Mouse (Mus musculus) CH12.LX (cell line): ENCODE measurements around the gene Dnase2b. TPM values are rescaled to one million over a fixed set of nuclear protein-coding genes. Genes with fewer than 3 reads are reported as not detected.
A peak's percentile ranks its signal among the peaks of the same experiment; 100 is the strongest.

Experiments
- DNase-seq: peaks from one replicate; pipeline ENCODE4 v3.0.0-alpha.2; 2013; ENCODE audit errors: extremely low read depth
- H3K27ac ChIP-seq: 2 replicates; pipeline ENCODE4 v1.5.1; 2012; ENCODE audit warnings: low read depth, mild to moderate bottlenecking, control low read depth, moderate library complexity; ENCODE audit not compliant: insufficient read depth
- H3K27me3 ChIP-seq: replicated peaks from 2 replicates; pipeline ENCODE3; 2012; ENCODE audit warnings: inconsistent platforms
- H3K36me3 ChIP-seq, 2 experiments: replicated peaks in 1 of 2; 2 replicates each; pipeline versions ENCODE3 to v1.6.1; 2012; ENCODE audit warnings: inconsistent platforms in 1 of 2, low read length in 1 of 2, mild to moderate bottlenecking in 1 of 2, mixed read lengths in 1 of 2, moderate library complexity in 1 of 2; ENCODE audit not compliant: control insufficient read depth in 1 of 2, insufficient read depth in 1 of 2
- H3K4me1 ChIP-seq, 2 experiments: 2 replicates each; pipeline ENCODE4 v1.6.1; 2012; ENCODE audit warnings: inconsistent platforms in 1 of 2, moderate library complexity in 1 of 2; ENCODE audit not compliant: insufficient read depth in 2 of 2, control insufficient read depth in 1 of 2
- H3K4me2 ChIP-seq: 2 replicates; pipeline ENCODE4 v1.6.1; 2012; ENCODE audit warnings: low read depth, mild to moderate bottlenecking, control low read depth; ENCODE audit not compliant: poor library complexity, insufficient read depth, severe bottlenecking
- H3K4me3 ChIP-seq, 3 experiments: fragments of 150-350 bp in 1 of 3; sonication (generic) in 1 of 3; replicated peaks in 1 of 3; 2 replicates each; pipeline versions ENCODE3 to v1.5.1; 2011 to 2012; ENCODE audit warnings: low read depth in 2 of 3, low read length in 2 of 3, mild to moderate bottlenecking in 2 of 3, moderate library complexity in 2 of 3, control low read depth in 1 of 3, improper control_type of control experiment in 1 of 3, inconsistent platforms in 1 of 3, mixed read lengths in 1 of 3; ENCODE audit not compliant: poor library complexity in 1 of 3
- H3K79me2 ChIP-seq: replicated peaks from 2 replicates; pipeline ENCODE4 v1.6.1; 2012; ENCODE audit warnings: mild to moderate bottlenecking, moderate library complexity; ENCODE audit not compliant: control insufficient read depth, poor library complexity, insufficient read depth, severe bottlenecking; ENCODE audit errors: extremely low read depth
- H3K9ac ChIP-seq: 2 replicates; pipeline ENCODE4 v1.6.1; 2012; ENCODE audit warnings: low read depth, mild to moderate bottlenecking, control low read depth, moderate library complexity; ENCODE audit not compliant: insufficient read depth
- H3K9me3 ChIP-seq: replicated peaks from 2 replicates; pipeline ENCODE3; 2012; ENCODE audit warnings: low read length, inconsistent platforms, mixed read lengths
- BHLHE40 ChIP-seq: IDR thresholded peaks from 2 replicates; pipeline ENCODE4 v1.6.1; 2011; ENCODE audit warnings: mild to moderate bottlenecking, low read depth, low read length, improper control_type of control experiment
- E2F4 ChIP-seq: IDR thresholded peaks from 2 replicates; pipeline ENCODE4 v1.6.1; 2011; ENCODE audit warnings: low read depth, low read length, improper control_type of control experiment; ENCODE audit not compliant: insufficient replicate concordance
- ELF1 ChIP-seq: IDR thresholded peaks from 2 replicates; pipeline ENCODE4 v1.6.1; 2014; ENCODE audit warnings: low read depth, mild to moderate bottlenecking, inconsistent platforms, low read length, improper control_type of control experiment
- EP300 ChIP-seq: IDR thresholded peaks from 2 replicates; pipeline ENCODE4 v1.6.1; 2011; ENCODE audit warnings: low read length, improper control_type of control experiment
- GABPA ChIP-seq: IDR thresholded peaks from 2 replicates; pipeline ENCODE4 v1.6.1; 2012; ENCODE audit warnings: low read depth, low read length, improper control_type of control experiment, inconsistent platforms; ENCODE audit not compliant: insufficient replicate concordance
- HCFC1 ChIP-seq: IDR thresholded peaks from 2 replicates; pipeline ENCODE4 v1.6.1; 2012; ENCODE audit warnings: low read depth, mild to moderate bottlenecking, inconsistent platforms, low read length, improper control_type of control experiment
- JUN ChIP-seq: IDR thresholded peaks from 2 replicates; pipeline ENCODE4 v1.6.1; 2011; ENCODE audit warnings: low read depth, mild to moderate bottlenecking, low read length, improper control_type of control experiment, moderate library complexity; ENCODE audit not compliant: insufficient read depth
- MAFK ChIP-seq: IDR thresholded peaks from 2 replicates; pipeline ENCODE4 v1.6.1; 2011; ENCODE audit warnings: low read length, improper control_type of control experiment; ENCODE audit not compliant: insufficient replicate concordance
- MAZ ChIP-seq: IDR thresholded peaks from 2 replicates; pipeline ENCODE4 v1.6.1; 2012; ENCODE audit warnings: low read depth, mild to moderate bottlenecking, inconsistent platforms, low read length, improper control_type of control experiment, moderate library complexity
- MXI1 ChIP-seq: IDR thresholded peaks from 2 replicates; pipeline ENCODE4 v1.6.1; 2011; ENCODE audit warnings: mild to moderate bottlenecking, low read depth, low read length, improper control_type of control experiment
- PAX5 ChIP-seq: IDR thresholded peaks from 2 replicates; pipeline ENCODE4 v1.6.1; 2012; ENCODE audit warnings: low read length, inconsistent platforms, mixed read lengths
- RAD21 ChIP-seq: IDR thresholded peaks from 2 replicates; pipeline ENCODE4 v1.6.1; 2011; ENCODE audit warnings: low read depth, mild to moderate bottlenecking, low read length, improper control_type of control experiment, moderate library complexity
- SMC3 ChIP-seq: IDR thresholded peaks from 2 replicates; pipeline ENCODE4 v1.6.1; 2011; ENCODE audit warnings: low read depth, low read length, improper control_type of control experiment
- USF1 ChIP-seq: IDR thresholded peaks from 2 replicates; pipeline ENCODE4 v1.6.1; 2014; ENCODE audit warnings: low read depth, mild to moderate bottlenecking, inconsistent platforms, low read length, improper control_type of control experiment
- USF2 ChIP-seq: conservative IDR thresholded peaks from 2 replicates; pipeline ENCODE4 v1.6.1; 2011; ENCODE audit warnings: low read depth, low read length, improper control_type of control experiment
- ZKSCAN1 ChIP-seq: IDR thresholded peaks from 2 replicates; pipeline ENCODE4 v1.6.1; 2012; ENCODE audit warnings: low read depth, inconsistent platforms, low read length, improper control_type of control experiment, borderline replicate concordance
- ZNF384 ChIP-seq: IDR thresholded peaks from 2 replicates; pipeline ENCODE4 v1.6.1; 2012; ENCODE audit warnings: low read depth, low read length, improper control_type of control experiment, inconsistent platforms
- dilution Hi-C: fragments of 300-500 bp; cut with MboI; formaldehyde crosslinking; loops from 2 replicates; pipeline ENCODE4 v1.14.3; 2020; ENCODE audit warnings: low sequenced_read_pairs; ENCODE audit not compliant: extremely low pct_unique_long_range_greater_than_20kb, extremely low pct_ligation_motif_present
- in situ Hi-C: fragments of 300-500 bp; cut with MboI; formaldehyde crosslinking; loops from 3 replicates; pipeline ENCODE4 v1.14.3; 2019; ENCODE audit warnings: low sequenced_read_pairs, low pct_ligation_motif_present, low pct_unique_long_range_greater_than_20kb, mixed read lengths
- polyA plus RNA-seq: library from polyadenylated mRNA; unstranded; fragments of >175 nt; gene quantifications from 2 replicates; pipeline ENCODE4 v1.2.1, GENCODE M21; 2012; ENCODE audit warnings: low read depth; ENCODE audit not compliant: insufficient read length
- total RNA-seq, 2 experiments: library from RNA; depleted of rRNA; stranded (reverse); fragments of 300-350 nt in 1 of 2; fragments of >200 nt in 1 of 2; gene quantifications; 2 replicates each; pipeline ENCODE4 v1.2.3; 2012 to 2014

Gene Dnase2b
- total and polyA plus RNA-seq, 3 experiments, result not detected

DNA sequence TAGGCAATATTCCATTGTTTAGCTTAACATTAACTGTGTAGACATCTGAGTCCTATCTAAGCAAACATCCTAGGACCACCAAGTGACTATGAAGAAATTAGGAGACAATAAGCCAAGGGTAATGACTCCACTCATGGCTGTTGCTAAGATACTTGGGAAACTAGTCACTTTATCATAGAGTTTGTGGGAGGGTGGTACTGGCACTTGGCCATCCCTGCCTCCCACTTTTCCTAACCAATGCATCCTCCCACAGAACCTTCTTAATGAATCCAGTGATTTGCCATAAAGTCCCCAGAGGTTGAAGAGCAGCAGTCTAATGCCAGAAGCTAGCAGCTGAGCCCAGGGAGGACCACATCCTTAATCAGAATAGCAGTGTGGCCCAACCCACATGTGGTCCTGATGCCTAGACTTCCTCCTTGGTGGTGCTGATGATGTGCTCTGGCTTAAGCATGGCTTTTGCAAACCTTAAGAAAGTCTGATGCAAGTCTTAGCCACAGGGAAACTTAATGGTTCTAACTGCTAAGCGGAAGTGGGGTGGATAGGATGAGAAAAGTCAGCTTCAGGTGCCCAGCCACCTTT is 42.8 kb upstream of the Dnase2b start:
- TF ChIP-seq ZKSCAN1 (no peak), PAX5 (no peak), GABPA (no peak), EP300 (no peak), MXI1 (no peak), JUN (no peak), MAFK (no peak), E2F4 (no peak), USF1 (no peak), RAD21 (no peak), SMC3 (no peak), USF2 (no peak), MAZ (no peak), ELF1 (no peak), ZNF384 (no peak)
- TF ChIP-seq, all 38 proteins: peak for 0
- Histone ChIP-seq H3K79me2 (no peaks in the 10 kb centered on the region), H3K4me3 (no peak overlapping the region), H3K27ac (no peak overlapping the region), H3K36me3 (no peaks in the 10 kb centered on the region), H3K4me2 (no peak overlapping the region), H3K9ac (no peak overlapping the region), H3K4me1 (peaks cover 11 to 31% of the 10 kb centered on the region in 2 experiments), H3K9me3 (no peaks in the 10 kb centered on the region), H3K27me3 (no peaks in the 10 kb centered on the region)
- in situ Hi-C loops (no loop called here), dilution Hi-C loops (no loop called here)
- no peak for DNase-seq

DNA sequence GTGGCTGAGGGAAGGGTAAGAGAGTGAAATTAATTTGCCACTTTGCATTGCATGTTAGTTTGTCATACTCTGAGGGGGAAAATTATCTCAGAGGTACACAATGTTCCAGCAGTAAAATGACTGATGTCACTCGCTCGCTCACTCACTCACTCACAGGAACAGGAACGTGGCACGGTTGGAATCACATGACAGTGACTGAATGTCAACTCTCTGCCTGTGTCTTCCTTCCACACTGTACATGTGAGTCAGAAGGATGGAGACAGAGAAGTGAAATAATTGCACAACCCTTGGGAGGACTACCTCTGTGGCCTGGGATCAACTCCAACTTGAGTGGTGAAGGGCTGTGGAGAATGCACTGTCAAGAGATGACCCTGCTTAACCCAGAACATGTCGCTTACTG is 42.0 kb upstream of the Dnase2b start:
- H3K9ac ChIP-seq, result no peak overlapping the region
- H3K27ac ChIP-seq, result no peak overlapping the region
- no peak overlapping the region for H3K4me3 ChIP-seq
- in situ Hi-C loops (no loop called here), dilution Hi-C loops (no loop called here)
- H3K36me3 ChIP-seq, result no peaks in the 10 kb centered on the region
- no peak overlapping the region for H3K4me2 ChIP-seq
- no peaks in the 10 kb centered on the region for H3K79me2 ChIP-seq
- TF ChIP-seq BHLHE40 (peak; percentile 71), HCFC1 (no peak)
- H3K27me3 ChIP-seq, result no peaks in the 10 kb centered on the region
- peaks cover 12 to 31% of the 10 kb centered on the region in 2 experiments for H3K4me1 ChIP-seq
- H3K9me3 ChIP-seq, result no peaks in the 10 kb centered on the region
- no peak for DNase-seq
